Mouse (Mus musculus) midbrain, embryonic 14.5 days (tissue): ENCODE results near the gene Pnn. TPM values are rescaled to one million over a fixed set of nuclear protein-coding genes. Genes with fewer than 3 reads are reported as not detected.

ENCODE experiments used
- ATAC-seq: fragments of 200-750 bp; cut with Nextera tagmentation; 2 replicates; pipeline ENCODE4 v1.8.0; 2017; ENCODE audit warnings: moderate number of reproducible peaks, moderate library complexity; ENCODE audit not compliant: low FRiP score, low TSS enrichment
- DNase-seq: peaks from one replicate; pipeline ENCODE4 v3.0.0-alpha.2; 2015
- H3K27ac ChIP-seq: fragments of 300-500 bp; sonication (generic); replicated peaks from 2 replicates; pipeline ENCODE4 v1.5.1; 2014; ENCODE audit warnings: mild to moderate bottlenecking, low read depth, low read length, moderate library complexity
- H3K27me3 ChIP-seq: fragments of 300-500 bp; sonication (generic); 2 replicates; pipeline ENCODE4 v1.6.1; 2014; ENCODE audit warnings: low read length, control low read depth, mixed read lengths; ENCODE audit not compliant: control insufficient read depth, insufficient read depth
- H3K36me3 ChIP-seq: fragments of 300-500 bp; sonication (generic); 2 replicates; pipeline ENCODE4 v1.6.1; 2014; ENCODE audit warnings: low read length, control low read depth; ENCODE audit not compliant: control insufficient read depth, insufficient read depth
- H3K4me1 ChIP-seq: fragments of 300-500 bp; sonication (generic); 2 replicates; pipeline ENCODE4 v1.6.1; 2014; ENCODE audit warnings: mild to moderate bottlenecking, antibody characterized with exemption, low read length, control low read depth; ENCODE audit not compliant: control insufficient read depth, insufficient read depth
- H3K4me2 ChIP-seq: fragments of 300-500 bp; sonication (generic); 2 replicates; pipeline ENCODE4 v1.6.1; 2014; ENCODE audit warnings: mild to moderate bottlenecking, low read length, moderate library complexity
- H3K4me3 ChIP-seq: fragments of 300-500 bp; sonication (generic); replicated peaks from 2 replicates; pipeline ENCODE4 v1.5.1; 2014; ENCODE audit warnings: low read depth, low read length
- H3K9ac ChIP-seq: fragments of 300-500 bp; sonication (generic); replicated peaks from 2 replicates; pipeline ENCODE4 v1.6.1; 2014; ENCODE audit warnings: mild to moderate bottlenecking, low read length, moderate library complexity
- H3K9me3 ChIP-seq: fragments of 300-500 bp; sonication (generic); 2 replicates; pipeline ENCODE4 v1.6.1; 2016; ENCODE audit warnings: low read length, control low read depth, mixed read lengths; ENCODE audit not compliant: control insufficient read depth
- WGBS: fragments of 180-500 bp; shearing (Covaris S2); extraction: QIAGEN DNeasy Blood & Tissue Kit; methylation state at CpG from one replicate; pipeline ENCODE4 v1.1.7; 2014; 5-methylcytosine and 5-hydroxymethylcytosine counted together
- polyA plus RNA-seq: library from polyadenylated mRNA; unstranded; fragments of >200 nt; fragmentation: Nextera tagmentation; extraction: Ambion mirVana; gene quantifications from 2 replicates; pipeline ENCODE4 v1.2.1, GENCODE M21; 2014

Gene Pnn
- polyA plus RNA-seq, 1 experiment from 2014 or later = 77.6 TPM

- DNase-seq (no peak), ATAC-seq (no peak)
- WGBS = 85% methylated on average over 5 of the region's 5 CpGs
- H3K4me1 ChIP-seq = no peaks in the 10 kb centered on the region
- H3K9me3 ChIP-seq = no peaks in the 10 kb centered on the region
- H3K27ac ChIP-seq = no peak overlapping the region
- H3K4me2 ChIP-seq = no peak overlapping the region
- no peak overlapping the region for H3K9ac ChIP-seq
- H3K27me3 ChIP-seq = no peaks in the 10 kb centered on the region
- H3K36me3 ChIP-seq = no peaks in the 10 kb centered on the region
- no peak overlapping the region for H3K4me3 ChIP-seq
Observed at GRCm38 (mm10) chr12:59086171-59086570, 19.5 kb downstream of the Pnn start.

GRCm38 (mm10) chr12:59093543-59093942, 26.9 kb downstream of the Pnn start:
- Histone ChIP-seq H3K4me1 (no peaks in the 10 kb centered on the region), H3K4me2 (no peak overlapping the region), H3K9ac (no peak overlapping the region), H3K27me3 (no peaks in the 10 kb centered on the region), H3K4me3 (no peak overlapping the region), H3K9me3 (no peaks in the 10 kb centered on the region), H3K36me3 (no peaks in the 10 kb centered on the region), H3K27ac (no peak overlapping the region)
- DNase-seq = no peak
- WGBS = 65% methylated on average over 2 of the region's 2 CpGs
- no peak for ATAC-seq

- no peak within 1 kb of the TSS for H3K4me2 ChIP-seq
Observed at GRCm38 (mm10) chr12:59095104-59096025, 28.7 kb downstream of the Pnn start, which contains the start of gene Mia2. Mia2 (plus strand) TSS chr12:59095799.

GRCm38 (mm10) chr12:59104771-59105170, 38.1 kb downstream of the Pnn start:
- WGBS = 77% methylated on average over 5 of the region's 5 CpGs
- Histone ChIP-seq H3K27ac (no peak overlapping the region), H3K4me3 (no peak overlapping the region), H3K4me1 (no peaks in the 10 kb centered on the region), H3K27me3 (no peaks in the 10 kb centered on the region), H3K9ac (no peak overlapping the region), H3K4me2 (no peak overlapping the region), H3K9me3 (no peaks in the 10 kb centered on the region), H3K36me3 (no peaks in the 10 kb centered on the region)
- no peak for DNase-seq
- no peak for ATAC-seq

More at GRCm38 (mm10) chr12:59095104-59096025, 28.7 kb downstream of the Pnn start, which contains the start of gene Mia2:
- Histone ChIP-seq H3K36me3 (no peaks in the 10 kb centered on the region), H3K27me3 (no peaks in the 10 kb centered on the region), H3K27ac (no peak within 1 kb of the TSS), H3K9ac (no peak within 1 kb of the TSS), H3K4me1 (no peaks in the 10 kb centered on the region), H3K4me3 (no peak within 1 kb of the TSS), H3K9me3 (no peaks in the 10 kb centered on the region)
- DNase-seq = no peak
- ATAC-seq = no peak
- whole genome bisulfite sequencing = 86% methylated on average over 19 of the region's 19 CpGs

GRCm38 (mm10) chr12:59105914-59106313, 39.2 kb downstream of the Pnn start:
- Histone ChIP-seq H3K4me2 (no peak overlapping the region), H3K9me3 (no peaks in the 10 kb centered on the region), H3K27ac (no peak overlapping the region), H3K4me3 (no peak overlapping the region), H3K36me3 (no peaks in the 10 kb centered on the region), H3K4me1 (no peaks in the 10 kb centered on the region), H3K27me3 (no peaks in the 10 kb centered on the region), H3K9ac (no peak overlapping the region)
- DNase-seq (no peak), ATAC-seq (no peak)
- WGBS = 91% methylated on average over 6 of the region's 6 CpGs

GRCm38 (mm10) chr12:59106491-59106890, 39.8 kb downstream of the Pnn start:
- Histone ChIP-seq H3K9ac (no peak overlapping the region), H3K4me1 (no peaks in the 10 kb centered on the region), H3K4me3 (no peak overlapping the region), H3K9me3 (no peaks in the 10 kb centered on the region), H3K27me3 (no peaks in the 10 kb centered on the region), H3K4me2 (no peak overlapping the region), H3K36me3 (no peaks in the 10 kb centered on the region), H3K27ac (no peak overlapping the region)
- ATAC-seq (no peak), DNase-seq (no peak)
- 92% methylated on average over 5 of the region's 5 CpGs for WGBS

- no peak overlapping the region for H3K4me2 ChIP-seq
- H3K36me3 ChIP-seq = no peaks in the 10 kb centered on the region
- no peak overlapping the region for H3K4me3 ChIP-seq
- DNase-seq = no peak
- no peaks in the 10 kb centered on the region for H3K27me3 ChIP-seq
- H3K4me1 ChIP-seq = no peaks in the 10 kb centered on the region
- no peaks in the 10 kb centered on the region for H3K9me3 ChIP-seq
- H3K27ac ChIP-seq = no peak overlapping the region
- no peak overlapping the region for H3K9ac ChIP-seq
- WGBS = 91% methylated on average over 4 of the region's 4 CpGs
- ATAC-seq = no peak
Observed at GRCm38 (mm10) chr12:59107926-59108325, 41.2 kb downstream of the Pnn start.

GRCm38 (mm10) chr12:59117184-59117583, 50.5 kb downstream of the Pnn start:
- H3K27me3 ChIP-seq = no peaks in the 10 kb centered on the region
- WGBS = 92% methylated on average over 3 of the region's 3 CpGs
- H3K4me1 ChIP-seq = no peaks in the 10 kb centered on the region
- H3K9me3 ChIP-seq = no peaks in the 10 kb centered on the region
- no peak overlapping the region for H3K4me2 ChIP-seq
- no peaks in the 10 kb centered on the region for H3K36me3 ChIP-seq
- DNase-seq = no peak
- H3K27ac ChIP-seq = no peak overlapping the region
- ATAC-seq = no peak
- no peak overlapping the region for H3K9ac ChIP-seq
- H3K4me3 ChIP-seq = no peak overlapping the region
